Mouse (Mus musculus): ENCODE results near the gene Ddx46. TPM values are rescaled to one million over a fixed set of nuclear protein-coding genes. Genes with fewer than 3 reads are reported as not detected.

Ddx46 gene
- polyA plus RNA-seq, 1 experiment from 2014 or later = 11.7 TPM

- H3K4me2 ChIP-seq (ENCODE audit: low read depth, low read length) = peak overlapping the region; percentile 77
- DNase-seq (no peak), ATAC-seq (no peak; the same call in 1 of the 2 replicates)
- 3% methylated on average over 4 of the region's 4 CpGs for WGBS (ENCODE audit: insufficient replicate concordance)
- TF ChIP-seq EP300 (IDR thresholded peaks at IDR 0.05; ENCODE audit: low read depth) (no peak), CTCF (IDR thresholded peaks at IDR 0.05; ENCODE audit: low read depth) (peak; percentile 22)
- peak overlapping the region; percentile 82 for H3K9ac ChIP-seq (replicated peaks)
- peak overlapping the region; percentile 62 for H3K4me3 ChIP-seq (ENCODE audit: low read depth, low read length)
- H3K27me3 ChIP-seq (ENCODE audit: insufficient read depth, low read length) = no peaks in the 10 kb centered on the region
- H3K27ac ChIP-seq (ENCODE audit: low read depth) = peak overlapping the region; percentile 95
- H3K9me3 ChIP-seq (ENCODE audit: low read length) = no peaks in the 10 kb centered on the region
- no peaks in the 10 kb centered on the region for H3K4me1 ChIP-seq (ENCODE audit: insufficient read depth)
- peaks cover 17% of the 10 kb centered on the region for H3K36me3 ChIP-seq (replicated peaks; ENCODE audit: insufficient read depth, low read length)
Observed at GRCm38 (mm10) chr13:55726598-55727119, 91.8 kb downstream of the Ddx46 start.

GRCm38 (mm10) chr13:55727120-55727838 is 92.5 kb downstream of the Ddx46 start, which contains the start of gene Pcbd2:
Gene Pcbd2 (plus strand): TSS chr13:55727368.
- peak; percentile 92 for ATAC-seq
- WGBS (ENCODE audit: insufficient replicate concordance) = 1% methylated on average over 54 of the region's 73 CpGs
- H3K27me3 ChIP-seq (ENCODE audit: insufficient read depth, low read length) = no peaks in the 10 kb centered on the region

GRCm38 (mm10) chr13:55727839-55728238 is 93.0 kb downstream of the Ddx46 start:
- 1% methylated on average over 19 of the region's 19 CpGs for WGBS (ENCODE audit: insufficient replicate concordance)
- Histone ChIP-seq H3K4me1 (ENCODE audit: insufficient read depth) (no peaks in the 10 kb centered on the region), H3K9me3 (ENCODE audit: low read length) (no peaks in the 10 kb centered on the region), H3K27me3 (ENCODE audit: insufficient read depth, low read length) (no peaks in the 10 kb centered on the region), H3K36me3 (replicated peaks; ENCODE audit: insufficient read depth, low read length) (peaks cover 15% of the 10 kb centered on the region; the same call in 1 of the 2 replicates), H3K9ac (replicated peaks) (peak overlapping the region; percentile 82), H3K4me2 (ENCODE audit: low read depth, low read length) (peak overlapping the region; percentile 77), H3K27ac (ENCODE audit: low read depth) (peak overlapping the region; percentile 95), H3K4me3 (ENCODE audit: low read depth, low read length) (peak overlapping the region; percentile 62)
- ATAC-seq (peak; percentile 74), DNase-seq (peak; percentile 69)
- TF ChIP-seq CTCF (IDR thresholded peaks at IDR 0.05; ENCODE audit: low read depth) = peak; percentile 76
- no peak for TF ChIP-seq EP300 (IDR thresholded peaks at IDR 0.05; ENCODE audit: low read depth)

More at GRCm38 (mm10) chr13:55727120-55727838, 92.5 kb downstream of the Ddx46 start, which contains the start of gene Pcbd2:
- Histone ChIP-seq H3K4me3 (ENCODE audit: low read depth, low read length) (peak within 1 kb of the TSS; percentile 62), H3K9me3 (ENCODE audit: low read length) (no peaks in the 10 kb centered on the region), H3K27ac (ENCODE audit: low read depth) (peak within 1 kb of the TSS; percentile 95), H3K4me2 (ENCODE audit: low read depth, low read length) (peak within 1 kb of the TSS; percentile 77), H3K36me3 (replicated peaks; ENCODE audit: insufficient read depth, low read length) (peaks cover 15% of the 10 kb centered on the region; the same call in 1 of the 2 replicates), H3K4me1 (ENCODE audit: insufficient read depth) (no peaks in the 10 kb centered on the region), H3K9ac (replicated peaks) (peak within 1 kb of the TSS; percentile 82)
- DNase-seq = peak; percentile 92
- TF ChIP-seq CTCF (IDR thresholded peaks at IDR 0.05; ENCODE audit: low read depth) = no peak
- TF ChIP-seq EP300 (IDR thresholded peaks at IDR 0.05; ENCODE audit: low read depth) = no peak

- DNase-seq (no peak), ATAC-seq (no peak)
- Histone ChIP-seq H3K36me3 (replicated peaks; ENCODE audit: insufficient read depth, low read length) (0 out of 2 replicates have a peak, but pooled peaks cover 3% of the 10 kb centered on the region), H3K4me3 (ENCODE audit: low read depth, low read length) (no peak overlapping the region), H3K9ac (replicated peaks) (no peak overlapping the region), H3K4me1 (ENCODE audit: insufficient read depth) (no peaks in the 10 kb centered on the region), H3K27ac (ENCODE audit: low read depth) (no peak overlapping the region), H3K27me3 (ENCODE audit: insufficient read depth, low read length) (no peaks in the 10 kb centered on the region), H3K9me3 (ENCODE audit: low read length) (no peaks in the 10 kb centered on the region), H3K4me2 (ENCODE audit: low read depth, low read length) (no peak overlapping the region)
- TF ChIP-seq CTCF (IDR thresholded peaks at IDR 0.05; ENCODE audit: low read depth) (no peak), EP300 (IDR thresholded peaks at IDR 0.05; ENCODE audit: low read depth) (no peak)
- WGBS (ENCODE audit: insufficient replicate concordance) = 89% methylated on average over 7 of the region's 7 CpGs
Observed at GRCm38 (mm10) chr13:55730716-55731115, 95.9 kb downstream of the Ddx46 start.

Other genes with a start within 250 kb of the Ddx46 start
- not detected in 2 replicates for gene Slc34a1, start 236.8 kb upstream of the Ddx46 start, polyA plus RNA-seq (2015; fragmentation: Nextera tagmentation; extraction: Ambion mirVana)
- gene Pfn3, start 219.8 kb upstream of the Ddx46 start, polyA plus RNA-seq (2015; fragmentation: Nextera tagmentation; extraction: Ambion mirVana) = not detected in 2 replicates
- gene F12, start 208.2 kb upstream of the Ddx46 start, polyA plus RNA-seq (2015; fragmentation: Nextera tagmentation; extraction: Ambion mirVana) = 403 and 418 TPM in 2 replicates
- gene Grk6, start 190.0 kb upstream of the Ddx46 start, polyA plus RNA-seq (2015; fragmentation: Nextera tagmentation; extraction: Ambion mirVana) = 15.9 and 16.7 TPM in 2 replicates
- not detected in 2 replicates for gene Prr7, start 170.8 kb upstream of the Ddx46 start, polyA plus RNA-seq (2015; fragmentation: Nextera tagmentation; extraction: Ambion mirVana)
- 4.1 and 4.2 TPM in 2 replicates for gene Dbn1, start 146.9 kb upstream of the Ddx46 start, polyA plus RNA-seq (2015; fragmentation: Nextera tagmentation; extraction: Ambion mirVana)
- 15.9 and 17.0 TPM in 2 replicates for gene Pdlim7, start 121.4 kb upstream of the Ddx46 start, polyA plus RNA-seq (2015; fragmentation: Nextera tagmentation; extraction: Ambion mirVana)
- gene Dok3, start 105.7 kb upstream of the Ddx46 start, polyA plus RNA-seq (2015; fragmentation: Nextera tagmentation; extraction: Ambion mirVana) = 18.1 and 20.2 TPM in 2 replicates
- gene Ddx41, start 98.4 kb upstream of the Ddx46 start, polyA plus RNA-seq (2015; fragmentation: Nextera tagmentation; extraction: Ambion mirVana) = 17.0 and 17.2 TPM in 2 replicates
- 5.0 and 5.3 TPM in 2 replicates for gene Fam193b, start 63.9 kb upstream of the Ddx46 start, polyA plus RNA-seq (2015; fragmentation: Nextera tagmentation; extraction: Ambion mirVana)
- 45.1 and 46.6 TPM in 2 replicates for gene Tmed9, start 61.3 kb upstream of the Ddx46 start, polyA plus RNA-seq (2015; fragmentation: Nextera tagmentation; extraction: Ambion mirVana)
- gene B4galt7, start 35.1 kb upstream of the Ddx46 start, polyA plus RNA-seq (2015; fragmentation: Nextera tagmentation; extraction: Ambion mirVana) = 5.4 and 6.4 TPM in 2 replicates
- gene Caml, start 12.0 kb upstream of the Ddx46 start, polyA plus RNA-seq (2015; fragmentation: Nextera tagmentation; extraction: Ambion mirVana) = 16.2 and 16.7 TPM in 2 replicates
- gene B230219D22Rik, start 58.1 kb downstream of the Ddx46 start, polyA plus RNA-seq (2015; fragmentation: Nextera tagmentation; extraction: Ambion mirVana) = 8.6 and 9.0 TPM in 2 replicates
- gene Txndc15, start 79.6 kb downstream of the Ddx46 start, polyA plus RNA-seq (2015; fragmentation: Nextera tagmentation; extraction: Ambion mirVana) = 42.3 and 44.9 TPM in 2 replicates
- 49.2 and 52.7 TPM in 2 replicates for gene Pcbd2, start 92.3 kb downstream of the Ddx46 start, polyA plus RNA-seq (2015; fragmentation: Nextera tagmentation; extraction: Ambion mirVana)
- gene Catsper3, start 149.5 kb downstream of the Ddx46 start, polyA plus RNA-seq (2015; fragmentation: Nextera tagmentation; extraction: Ambion mirVana) = 0.13 TPM in 2 replicates
- not detected in 2 replicates for gene Pitx1, start 201.2 kb downstream of the Ddx46 start, polyA plus RNA-seq (2015; fragmentation: Nextera tagmentation; extraction: Ambion mirVana)

All from liver, postnatal 0 days (tissue).